Mouse (Mus musculus): Measurements from ENCODE around the gene Rnf24.
"Not testable (repeated sequence)": the region's sequence is repeated elsewhere in the genome, so short reads cannot be mapped to it uniquely, and the experiment has no call there.

GRCm38 (mm10) chr2:131321192-131321591, 31.5 kb downstream of the Rnf24 start:
- not testable (repeated sequence) for TF ChIP-seq POLR2A (IDR thresholded peaks at IDR 0.05; ENCODE audit: borderline replicate concordance, low read depth, low read length); CTCF (IDR thresholded peaks at IDR 0.05; ENCODE audit: low read depth, low read length)
